In genomic region chr8:128003881-128004286, GRCm38 (mm10) we compare ENCODE assay signal across 13 mouse cellular contexts.
DNase-seq lines count a peak whose midpoint lies in the region; ATAC-seq and TF ChIP-seq lines count a peak whose summit lies in the region.
"Had no signal": no experiment of that assay in that cellular context is flagged by ENCODE, and none has a peak within 500 bp of the region (broad histone marks: within the 10 kb centered on the region; RNA-seq: fewer than 3 reads in every experiment).

No protein-coding gene starts in this region.

- no peak for TF ChIP-seq POLR2A in brain, embryonic 14.5 days (IDR thresholded peaks at IDR 0.05; ENCODE audit: borderline replicate concordance, extremely low read depth, insufficient read depth, insufficient read length, poor library complexity, severe bottlenecking)
- no peak for TF ChIP-seq POLR2A in limb, embryonic 14.5 days (IDR thresholded peaks at IDR 0.05; ENCODE audit: borderline replicate concordance, extremely low read depth, insufficient read depth, insufficient read length)

- no peaks in the 10 kb centered on the region for H3K27me3 ChIP-seq in lung, embryonic 14.5 days (ENCODE audit: insufficient read depth, low read length)
- H3K27me3 ChIP-seq in limb, embryonic 14.5 days (ENCODE audit: control insufficient read depth, insufficient read depth, low read length) = no peaks in the 10 kb centered on the region
- H3K27me3 ChIP-seq: liver, embryonic 12.5 days had no signal

- no peak for DNase-seq in frontal cortex, postnatal 25 days (ENCODE audit: low spot score in 2 of 2)
- DNase-seq in lung, embryonic 14.5 days = peak; percentile 90
- no peak for DNase-seq in lung, postnatal 25 days (ENCODE audit: low spot score)
- DNase-seq in brain, embryonic 14.5 days (ENCODE audit: low read depth) = peak; percentile 85
- DNase-seq in limb, embryonic 14.5 days (ENCODE audit: low spot score) = peak; percentile 37
- no peak for DNase-seq in cerebellum, adult 11 months
- DNase-seq in thymus, postnatal 25 days = no peak
- DNase-seq: adrenal gland, adult 2 months; cerebellum, adult 18-20 months; heart, postnatal 10 days; thymus, adult 18-20 months had no signal

- ATAC-seq in frontal cortex, adult (ENCODE audit: low TSS enrichment) = peak; percentile 89
- ATAC-seq in lung, embryonic 14.5 days (ENCODE audit: insufficient read depth) = peak; percentile 95
- no peak; the same call in 1 of the 2 replicates for ATAC-seq in limb, embryonic 14.5 days (ENCODE audit: low FRiP score, low read depth)
- ATAC-seq: liver, embryonic 12.5 days had no signal

- no peak for TF ChIP-seq CTCF in lung, embryonic 14.5 days (IDR thresholded peaks at IDR 0.05; ENCODE audit: low read depth)
- TF ChIP-seq CTCF in brain, embryonic 14.5 days (IDR thresholded peaks at IDR 0.05; ENCODE audit: borderline replicate concordance, extremely low read depth, insufficient read depth, insufficient read length) = no peak

- H3K36me3 ChIP-seq in lung, embryonic 14.5 days (ENCODE audit: insufficient read depth) = no peaks in the 10 kb centered on the region
- H3K36me3 ChIP-seq in limb, embryonic 14.5 days (ENCODE audit: control insufficient read depth, insufficient read depth, low read length) = no peaks in the 10 kb centered on the region
- H3K36me3 ChIP-seq: liver, embryonic 12.5 days had no signal

- H3K9ac ChIP-seq in lung, embryonic 14.5 days = no peak overlapping the region
- H3K9ac ChIP-seq in limb, embryonic 14.5 days (ENCODE audit: low read depth, low read length, severe bottlenecking) = no peak overlapping the region
- H3K9ac ChIP-seq: liver, embryonic 12.5 days had no signal

- H3K27ac ChIP-seq in lung, embryonic 14.5 days (ENCODE audit: low read depth) = no peak overlapping the region
- no peak overlapping the region for H3K27ac ChIP-seq in limb, embryonic 14.5 days (replicated peaks; ENCODE audit: low read depth, low read length)
- H3K27ac ChIP-seq: liver, embryonic 12.5 days had no signal

- no peaks in the 10 kb centered on the region for H3K9me3 ChIP-seq in lung, embryonic 14.5 days (ENCODE audit: low read depth, low read length)
- H3K9me3 ChIP-seq in limb, embryonic 14.5 days (ENCODE audit: control insufficient read depth, low read length) = no peaks in the 10 kb centered on the region
- H3K9me3 ChIP-seq: liver, embryonic 12.5 days had no signal

- H3K4me1 ChIP-seq in lung, embryonic 14.5 days (ENCODE audit: insufficient read depth) = 0 out of 2 replicates have a peak, but pooled peaks cover 10% of the 10 kb centered on the region
- peaks cover 3% of the 10 kb centered on the region; the same call in 1 of the 2 replicates for H3K4me1 ChIP-seq in limb, embryonic 14.5 days (ENCODE audit: control insufficient read depth, insufficient read depth, low read length)
- H3K4me1 ChIP-seq: liver, embryonic 12.5 days had no signal

- H3K4me2 ChIP-seq in lung, embryonic 14.5 days = no peak overlapping the region
- no peak overlapping the region for H3K4me2 ChIP-seq in limb, embryonic 14.5 days (replicated peaks; ENCODE audit: low read depth, low read length, severe bottlenecking)
- H3K4me2 ChIP-seq: liver, embryonic 12.5 days had no signal

- no peak overlapping the region for H3K4me3 ChIP-seq in lung, embryonic 14.5 days (ENCODE audit: low read depth, low read length)
- no peak overlapping the region for H3K4me3 ChIP-seq in limb, embryonic 14.5 days (replicated peaks; ENCODE audit: low read length)
- H3K4me3 ChIP-seq: liver, embryonic 12.5 days had no signal

- WGBS in lung, embryonic 14.5 days = 28% methylated on average over 3 of the region's 3 CpGs
- 44% methylated on average over 3 of the region's 3 CpGs for WGBS in limb, embryonic 14.5 days

Comparison
In these comparisons a context has a peak if more than half of its experiments do, and no peak if none do; other contexts are left out.
1. DNase-seq: peak in lung, embryonic 14.5 days (single experiment), brain, embryonic 14.5 days (single experiment) and limb, embryonic 14.5 days (single experiment); none in frontal cortex, postnatal 25 days (0 of 2), lung, postnatal 25 days (single experiment), cerebellum, adult 11 months (single experiment) and thymus, postnatal 25 days (single experiment).